Mouse (Mus musculus) gastrocnemius, adult 18-20 months (tissue): ENCODE results near the gene Tamm41. TPM values are rescaled to one million over a fixed set of nuclear protein-coding genes. Genes with fewer than 3 reads are reported as not detected.

Experiments
- DNase-seq: peaks from one replicate; pipeline ENCODE4 v3.0.0; 2021; ENCODE audit warnings: low spot score
- long read RNA-seq, 2 experiments: library from polyadenylated mRNA; stranded (forward); transcript quantifications; one replicate each; pipeline ENCODE4 v2.0.0; 2021
- total RNA-seq, 2 experiments: library from RNA; stranded (reverse); gene quantifications; 2 replicates each; pipeline ENCODE4 v1.2.3; 2021

Tamm41 gene
- total RNA-seq = 1 to 10 TPM; 7.6 to 8.2 TPM
- long read RNA-seq, experiment 1, partial matches to known transcripts = 1 of 7 reads
- long read RNA-seq, experiment 1, other reads (novel, unspliced or antisense) = 2 of 7 reads
- long read RNA-seq, experiment 2, transcript Tamm41-201 (8 exons, 1,168 nt) = major isoform, 6 of 6 reads
- long read RNA-seq, experiment 2, partial matches to known transcripts = 0 of 6 reads
- long read RNA-seq, experiment 2, other reads (novel, unspliced or antisense) = 0 of 6 reads

GRCm38 (mm10) chr6:115037103-115038094, at the start of gene Tamm41:
Tamm41 (minus strand) TSS chr6:115037876.
- peak; percentile 82 for DNase-seq

DNA sequence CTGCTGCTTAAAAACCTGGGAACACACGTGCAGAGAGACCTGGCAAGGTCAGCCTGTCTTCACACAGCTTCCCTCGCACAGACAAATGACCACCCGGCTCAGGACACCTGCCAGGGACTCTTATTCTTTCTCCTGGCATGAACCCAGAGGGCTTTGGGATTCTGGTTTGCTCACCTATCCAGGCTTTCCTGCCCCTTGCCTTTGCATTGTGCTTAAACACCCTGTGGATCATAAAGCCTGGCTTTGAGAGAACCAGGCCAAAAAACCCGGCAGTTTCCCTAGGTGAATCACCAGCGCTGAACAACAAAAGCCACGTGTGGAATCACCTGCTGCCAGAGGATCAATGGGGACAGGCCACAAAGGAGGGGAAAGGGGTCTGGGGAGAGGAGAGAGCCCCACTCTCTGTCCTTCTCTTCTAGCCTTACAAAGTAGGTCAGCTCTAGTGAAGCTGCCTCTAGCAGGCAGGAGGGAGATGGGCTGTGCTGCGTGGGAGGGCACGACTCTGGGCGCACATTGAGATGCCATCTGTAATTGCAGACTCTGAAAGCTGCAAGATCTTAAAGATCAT, 47.7 kb upstream of the Tamm41 start:
- no peak for DNase-seq

- DNase-seq = no peak
Observed at GRCm38 (mm10) chr6:115076781-115077575, 39.3 kb upstream of the Tamm41 start.

DNA sequence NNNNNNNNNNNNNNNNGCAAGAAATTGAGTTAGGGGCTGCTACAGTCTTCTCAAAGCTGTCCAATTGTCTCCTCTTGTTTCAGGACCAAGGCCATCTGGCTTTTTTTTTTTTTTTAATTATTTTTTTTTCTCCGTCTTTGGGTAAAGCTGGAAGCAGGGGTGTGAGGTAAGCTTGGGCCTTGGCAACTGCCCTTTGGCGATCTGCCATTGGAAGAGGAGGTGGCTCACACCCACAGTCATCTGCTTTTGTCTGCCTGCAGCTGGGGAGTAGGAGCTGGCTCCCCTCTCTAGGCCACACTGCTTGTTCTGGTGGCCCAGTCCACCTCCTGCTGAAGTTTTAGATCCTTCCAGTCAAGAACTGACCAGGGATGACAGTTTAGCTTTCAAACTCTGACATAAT, 34.3 kb upstream of the Tamm41 start:
- DNase-seq = peak; percentile 23

- peak; percentile 33 for DNase-seq
Observed at GRCm38 (mm10) chr6:115065411-115066241, 27.9 kb upstream of the Tamm41 start.

DNA sequence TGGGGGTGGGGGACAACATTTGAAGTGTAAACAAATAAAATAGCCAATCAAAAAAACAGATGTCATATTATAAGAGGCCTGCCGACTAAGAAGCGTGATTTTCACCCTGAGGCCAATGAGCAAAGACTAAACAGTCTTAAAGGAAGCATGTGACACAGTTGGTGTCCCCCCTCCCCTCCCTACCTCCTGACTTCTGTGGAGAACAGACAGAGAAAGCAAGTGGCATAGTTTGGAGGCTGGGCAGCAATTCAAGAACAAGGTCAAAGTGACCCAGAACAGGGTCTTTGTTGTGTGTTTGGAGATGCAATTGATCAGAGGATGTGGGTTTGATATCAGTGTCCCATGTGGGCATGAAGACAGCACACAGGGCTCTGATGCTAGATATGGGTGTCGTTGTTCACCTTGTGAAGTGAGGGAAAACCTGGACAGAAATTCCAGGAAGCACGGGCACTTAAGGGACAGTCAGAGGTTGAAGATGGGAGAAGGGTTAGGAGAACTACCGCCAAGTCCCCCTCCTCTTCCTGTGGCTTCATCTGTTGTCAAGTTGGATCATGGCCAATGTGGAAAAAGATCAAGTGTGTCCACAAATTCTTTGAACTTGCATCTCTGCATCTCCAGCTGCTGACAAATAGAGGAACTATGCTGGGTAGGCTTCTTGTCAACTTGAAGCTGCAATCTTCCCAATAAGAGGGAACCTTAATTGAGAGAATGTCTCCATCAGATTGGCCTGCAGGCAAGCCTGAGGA, 25.1 kb upstream of the Tamm41 start:
- no peak for DNase-seq

GRCm38 (mm10) chr6:115059227-115059626, 21.6 kb upstream of the Tamm41 start:
- DNase-seq = no peak

DNA sequence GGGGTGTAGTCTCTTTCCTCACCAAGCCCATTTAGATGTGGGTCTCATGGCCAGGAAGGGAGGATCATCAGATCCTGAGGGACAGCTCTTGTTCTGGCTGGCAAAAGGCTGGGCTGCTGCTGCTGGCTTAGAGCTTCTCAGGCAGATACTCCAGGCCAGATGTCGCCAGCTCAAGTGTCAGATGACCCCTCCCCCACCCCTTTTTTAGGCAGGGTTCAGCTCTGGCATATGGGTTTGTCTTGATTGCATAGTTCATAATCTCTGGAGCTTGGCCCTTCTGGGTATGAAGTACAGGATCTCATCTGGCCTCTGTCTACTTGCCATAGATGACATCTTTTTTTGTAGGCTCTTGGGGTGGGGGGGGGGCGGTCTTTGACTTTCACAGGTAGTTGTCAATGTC, 19.0 kb upstream of the Tamm41 start:
- no peak for DNase-seq

- no peak for DNase-seq
Observed at GRCm38 (mm10) chr6:115055440-115055839, 17.8 kb upstream of the Tamm41 start.

DNA sequence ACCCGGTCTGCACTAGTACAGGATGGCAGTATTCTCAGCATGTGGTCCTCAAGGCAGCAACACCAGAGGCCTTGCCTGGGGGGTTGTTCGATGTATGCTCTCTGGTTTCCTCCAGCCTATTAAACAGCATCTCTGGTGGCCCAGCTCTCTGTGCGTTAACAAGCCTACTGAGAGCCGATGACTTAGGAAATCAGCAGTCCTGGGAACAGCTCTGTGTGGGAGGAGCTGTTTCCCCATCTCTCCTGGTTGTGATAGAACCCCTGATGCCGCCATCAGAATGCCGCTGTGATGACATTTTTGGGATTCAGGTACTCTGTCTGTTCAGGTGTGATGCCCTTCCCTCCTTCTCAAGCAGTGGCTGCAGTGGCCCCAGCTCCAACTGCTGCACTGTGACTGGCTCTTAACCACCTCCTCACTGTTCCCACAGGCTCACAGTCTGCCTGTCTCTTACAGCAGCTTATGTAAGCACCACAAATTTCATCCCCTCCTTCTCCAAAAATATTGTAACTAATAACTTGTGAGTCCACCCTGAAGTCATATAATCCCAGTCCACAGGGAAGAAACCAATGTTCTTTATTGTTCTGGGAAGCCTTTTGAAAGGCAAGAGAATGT, 14.0 kb upstream of the Tamm41 start:
- no peak for DNase-seq

GRCm38 (mm10) chr6:115049015-115049414, 11.3 kb upstream of the Tamm41 start:
- no peak for DNase-seq

- no peak for DNase-seq
Observed at GRCm38 (mm10) chr6:115047816-115048215, 10.1 kb upstream of the Tamm41 start.

- DNase-seq = no peak
Observed at GRCm38 (mm10) chr6:115046064-115046463, 8.4 kb upstream of the Tamm41 start.

GRCm38 (mm10) chr6:115044709-115045108, 7.0 kb upstream of the Tamm41 start:
- DNase-seq = no peak

DNA sequence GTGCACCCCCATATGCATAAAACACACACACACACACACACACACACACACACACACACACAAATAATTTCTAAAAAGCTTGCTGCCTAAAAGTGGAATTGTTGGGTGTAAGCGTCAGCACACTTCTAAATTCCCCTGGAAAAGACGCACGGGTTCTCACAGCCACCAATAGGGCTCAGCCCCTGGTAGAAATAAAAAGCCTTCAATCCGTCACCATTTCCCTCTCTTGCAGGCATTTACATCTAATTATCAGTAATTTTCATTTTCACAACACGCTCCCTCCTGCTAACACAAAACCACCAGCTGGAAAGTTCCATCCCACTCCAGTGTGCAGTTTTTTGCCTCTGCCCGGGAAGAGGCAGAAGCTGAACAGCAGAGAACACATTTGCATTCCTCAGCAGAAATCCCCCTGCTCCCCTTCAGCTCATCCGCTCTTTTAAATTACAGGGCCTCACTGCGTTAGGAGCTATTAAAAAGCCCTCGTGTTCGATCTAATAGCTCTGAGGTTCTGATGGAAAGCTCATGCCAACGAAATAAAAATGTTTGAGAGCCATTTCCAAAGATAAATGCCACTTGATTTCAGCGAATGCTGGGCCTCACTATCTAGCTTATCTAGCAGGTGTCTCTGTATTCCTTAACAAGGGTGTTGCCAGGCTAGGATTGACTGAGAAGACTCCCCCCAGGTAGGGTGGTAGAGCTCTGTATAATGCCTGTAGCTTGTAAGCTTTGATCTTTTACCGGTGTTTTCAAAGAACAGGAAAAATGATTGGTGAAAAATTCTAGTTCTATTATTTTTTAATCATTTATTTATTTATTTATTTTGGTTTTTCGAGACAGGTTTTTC, 6.2 kb upstream of the Tamm41 start:
- DNase-seq = no peak

DNA sequence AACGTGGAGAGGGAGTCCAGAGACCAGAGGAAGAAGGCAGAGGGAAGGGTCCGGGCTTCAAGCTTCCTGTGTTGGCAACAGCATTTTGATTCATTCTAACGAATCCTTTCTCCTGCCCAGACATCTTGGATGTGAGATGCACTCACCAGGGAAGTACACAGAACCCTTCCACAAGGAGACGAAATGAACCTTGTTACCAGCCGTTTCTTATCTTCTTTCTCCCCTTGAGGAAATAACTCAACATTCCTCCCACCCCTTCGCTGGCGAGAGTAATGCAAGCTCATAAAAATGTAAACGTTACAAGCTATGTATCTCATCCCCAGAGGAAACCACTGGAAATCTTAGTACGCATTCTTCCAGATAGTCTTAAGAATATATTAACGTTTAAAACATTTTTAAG, 4.9 kb upstream of the Tamm41 start:
- no peak for DNase-seq

DNA sequence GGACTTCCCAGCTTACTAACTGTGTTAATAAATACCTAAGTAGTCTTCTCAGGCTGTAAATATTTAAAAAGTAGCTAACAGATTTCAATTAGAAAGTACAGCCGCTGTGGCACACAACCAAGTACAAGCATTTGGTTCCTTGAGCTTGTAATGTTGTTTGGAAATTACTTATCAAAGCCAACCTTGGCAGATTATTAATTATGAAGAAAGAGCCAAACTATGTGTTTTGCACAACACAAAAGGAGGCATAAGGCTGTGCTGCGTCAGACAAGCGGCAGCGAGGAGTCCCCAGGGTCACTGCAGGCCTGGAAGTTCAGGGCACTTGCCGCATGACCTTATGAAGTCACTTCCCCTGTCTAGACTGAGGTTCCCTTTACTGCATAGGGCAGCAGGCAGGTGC, 4.2 kb downstream of the Tamm41 start:
- no peak for DNase-seq

- no peak for DNase-seq
Observed at GRCm38 (mm10) chr6:115030098-115030497, 7.6 kb downstream of the Tamm41 start.
